Mouse (Mus musculus): Measurements from ENCODE around the gene Alpk1.
"Not testable (repeated sequence)": the region's sequence is repeated elsewhere in the genome, so short reads cannot be mapped to it uniquely, and the experiment has no call there.

GRCm38 (mm10) chr3:127783680-127784079 lies 3.4 kb upstream of the Alpk1 start:
- not testable (repeated sequence) for TF ChIP-seq CTCF (conservative IDR thresholded peaks at IDR 0.05; ENCODE audit: insufficient read depth, insufficient read length, low read depth, low read length); POLR2A (IDR thresholded peaks at IDR 0.05; ENCODE audit: low read depth, low read length)

Data from kidney, adult 2 months (tissue).